Mouse (Mus musculus): ENCODE measurements around the gene Syngr3.

Gene Syngr3

DNA sequence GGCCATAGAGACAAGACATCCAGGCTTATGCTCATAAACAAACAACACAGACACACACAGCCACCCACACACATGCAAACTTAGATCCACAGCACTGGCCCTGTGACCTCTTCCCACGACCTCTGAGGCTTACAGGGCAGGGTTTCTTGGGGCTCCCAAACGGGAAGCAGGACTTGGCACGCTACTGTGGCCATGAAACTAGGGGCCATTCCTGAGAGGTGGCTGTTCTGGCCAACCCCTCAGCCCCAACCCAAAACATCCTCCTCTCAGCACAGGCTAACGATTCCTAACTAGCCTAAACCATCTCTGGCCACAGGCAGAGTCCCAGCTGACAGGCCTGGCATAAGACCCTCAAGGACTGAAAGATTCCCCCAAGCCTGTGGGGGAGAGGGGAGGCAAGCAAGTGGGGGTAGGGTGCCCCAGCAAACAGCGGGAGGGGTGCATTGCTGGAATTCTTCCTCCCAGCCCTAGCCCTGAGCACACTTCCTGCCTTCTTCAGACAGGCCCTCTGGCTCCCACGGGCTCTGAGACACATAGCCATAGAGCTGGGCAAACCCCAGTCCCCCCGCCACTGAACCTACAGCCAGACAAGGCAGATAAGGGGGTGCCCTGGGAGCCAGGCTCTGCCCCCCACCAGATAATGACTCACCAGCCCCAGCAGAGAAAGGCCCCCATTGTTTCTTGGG, 45.6 kb downstream of the Syngr3 start:
- DNase-seq, result peak; percentile 42

DNA sequence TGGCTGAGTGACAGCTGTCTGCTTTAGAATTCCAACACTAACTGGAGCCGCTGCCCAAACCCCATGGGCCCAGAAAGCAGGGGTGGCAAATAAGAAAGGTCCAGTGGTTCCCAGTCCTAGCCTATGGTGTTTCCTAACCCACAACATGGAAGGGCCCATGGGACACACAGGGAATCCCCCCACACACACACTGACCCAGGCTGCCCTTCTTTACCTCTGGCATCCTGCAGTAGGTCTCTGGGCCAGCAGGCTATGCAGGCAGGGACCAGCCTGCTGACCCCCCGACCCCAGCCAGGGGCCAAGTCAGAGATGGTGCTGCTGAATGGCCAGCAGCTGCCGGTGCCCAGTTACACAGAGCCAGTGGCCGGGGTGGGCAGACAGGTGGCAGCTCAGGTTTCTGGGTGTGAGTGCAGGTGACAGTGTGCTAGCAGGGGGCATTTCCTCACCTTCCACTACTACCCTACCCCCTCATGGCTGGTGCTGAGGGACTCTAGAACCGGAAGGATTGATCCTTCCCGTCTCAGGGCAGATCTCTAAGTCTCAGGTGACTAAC, 46.9 kb downstream of the Syngr3 start:
- DNase-seq, result no peak

DNA sequence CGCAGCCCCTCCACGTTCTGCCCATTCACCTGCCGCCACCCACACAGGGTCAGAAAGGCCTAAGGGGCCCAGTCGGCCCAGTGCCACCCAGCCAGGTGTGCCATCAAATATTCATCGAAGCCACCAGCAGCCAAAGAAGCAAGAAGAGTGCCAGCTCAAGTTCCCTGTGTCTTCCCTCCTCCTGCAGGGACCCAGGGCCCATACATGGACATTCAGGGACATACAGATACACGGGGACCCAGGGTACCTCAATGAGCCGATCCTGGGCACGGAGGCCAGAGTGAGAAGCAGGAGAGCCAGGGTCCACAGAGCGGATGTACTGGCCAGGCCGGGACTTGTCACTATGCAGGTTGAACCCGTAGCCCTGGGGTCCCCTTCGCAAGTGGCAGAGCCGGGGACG, 47.8 kb downstream of the Syngr3 start:
- DNase-seq, result no peak

DNA sequence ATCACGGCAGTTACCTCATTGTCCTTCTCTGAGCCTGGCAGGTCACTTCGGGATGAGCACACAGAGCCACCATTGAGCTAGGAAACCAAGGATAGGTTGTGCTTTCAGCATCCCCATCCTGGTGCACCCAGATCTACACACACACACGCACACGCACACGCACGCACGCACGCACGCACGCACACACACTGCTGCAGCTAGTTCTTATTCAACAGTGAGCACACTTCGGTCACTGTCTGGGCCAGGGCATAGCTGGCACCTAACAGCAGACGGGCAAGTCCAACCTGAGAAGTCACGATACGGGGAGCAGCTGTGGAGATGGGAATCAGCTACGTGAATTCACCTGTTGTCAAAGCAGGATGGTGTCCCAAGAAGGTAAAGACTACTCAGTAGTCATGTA, 49.2 kb downstream of the Syngr3 start:
- DNase-seq, result no peak

DNA sequence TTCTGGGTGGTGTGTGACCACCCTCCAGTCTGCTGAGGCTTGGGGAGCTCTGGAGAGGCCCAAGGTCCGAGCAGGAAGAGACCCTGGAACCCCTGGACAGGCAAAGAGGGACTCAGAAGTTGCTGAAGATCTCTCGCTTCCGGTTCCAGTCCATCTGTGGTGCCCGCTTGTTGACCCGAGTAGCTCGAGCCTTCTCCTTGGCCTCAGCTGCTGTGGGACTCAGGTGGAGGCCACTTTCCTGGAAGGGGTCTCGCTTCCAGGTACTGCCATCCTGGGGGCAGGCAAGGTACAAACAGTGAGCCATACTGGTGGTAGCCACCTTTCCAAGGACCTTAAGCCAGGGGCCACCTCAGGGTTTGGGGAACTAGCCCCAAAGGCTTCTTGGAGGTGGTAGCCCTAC, 49.6 kb downstream of the Syngr3 start:
- no peak for DNase-seq

DNA sequence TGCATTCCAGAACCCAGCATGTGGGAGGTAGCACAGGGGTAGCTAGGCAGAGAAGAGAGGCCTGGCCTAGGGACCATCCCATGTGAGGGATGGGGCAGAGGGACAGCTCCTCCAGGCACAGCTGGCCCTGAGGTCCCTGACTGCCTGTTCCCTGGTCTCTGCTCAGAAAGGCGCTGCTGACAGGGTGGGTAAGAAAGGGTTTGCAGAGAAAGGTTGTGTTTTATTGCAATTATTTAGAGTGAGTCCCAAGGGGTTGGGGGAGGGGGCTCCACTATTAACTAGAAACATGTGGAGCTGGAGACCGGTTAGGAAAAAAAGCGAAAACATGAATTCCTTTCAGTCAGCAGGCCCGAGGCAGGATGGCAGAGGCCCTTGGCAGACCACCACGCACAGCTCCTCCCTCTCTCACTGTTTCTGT, 50.2 kb downstream of the Syngr3 start:
- DNase-seq, result no peak

DNA sequence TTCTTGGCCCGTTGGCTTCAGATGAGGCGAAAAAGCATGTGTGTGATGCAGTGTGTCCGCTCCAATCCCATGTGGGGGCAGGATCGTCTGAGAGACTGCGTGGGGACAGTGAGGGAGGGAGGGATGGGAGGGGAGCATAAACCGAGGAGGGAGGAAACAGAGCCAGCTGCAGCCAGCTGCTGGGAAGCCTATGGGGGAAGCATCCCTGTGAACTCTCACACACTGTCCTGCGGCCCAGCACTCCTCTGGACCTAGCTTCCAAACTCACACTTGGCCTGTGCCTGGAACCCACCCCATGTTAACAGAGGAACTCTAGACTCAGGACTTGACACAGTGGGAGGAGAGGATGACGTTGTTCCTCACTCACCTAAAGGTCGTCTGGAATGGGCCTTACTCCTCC, 50.9 kb downstream of the Syngr3 start:
- DNase-seq, result peak; percentile 53

DNA sequence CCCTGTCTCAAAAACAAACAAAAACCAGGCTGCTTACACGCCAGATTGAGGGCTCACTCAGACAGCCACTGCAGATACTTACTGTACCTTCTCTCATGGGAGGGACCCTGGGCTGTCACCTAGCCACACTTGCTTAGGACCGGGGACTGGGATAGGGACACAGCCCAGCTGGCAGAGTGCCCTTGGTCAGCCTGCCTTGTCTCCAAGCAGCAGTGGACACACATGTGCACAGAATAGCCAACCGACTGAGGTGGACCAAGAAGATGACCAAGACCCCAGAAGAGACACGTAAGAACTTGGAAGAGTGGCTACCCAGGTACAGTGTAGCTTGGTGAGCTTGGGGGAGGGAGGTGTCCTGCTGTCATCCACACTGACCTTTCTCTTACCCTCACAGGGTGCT, 51.5 kb downstream of the Syngr3 start:
- no peak for DNase-seq

DNA sequence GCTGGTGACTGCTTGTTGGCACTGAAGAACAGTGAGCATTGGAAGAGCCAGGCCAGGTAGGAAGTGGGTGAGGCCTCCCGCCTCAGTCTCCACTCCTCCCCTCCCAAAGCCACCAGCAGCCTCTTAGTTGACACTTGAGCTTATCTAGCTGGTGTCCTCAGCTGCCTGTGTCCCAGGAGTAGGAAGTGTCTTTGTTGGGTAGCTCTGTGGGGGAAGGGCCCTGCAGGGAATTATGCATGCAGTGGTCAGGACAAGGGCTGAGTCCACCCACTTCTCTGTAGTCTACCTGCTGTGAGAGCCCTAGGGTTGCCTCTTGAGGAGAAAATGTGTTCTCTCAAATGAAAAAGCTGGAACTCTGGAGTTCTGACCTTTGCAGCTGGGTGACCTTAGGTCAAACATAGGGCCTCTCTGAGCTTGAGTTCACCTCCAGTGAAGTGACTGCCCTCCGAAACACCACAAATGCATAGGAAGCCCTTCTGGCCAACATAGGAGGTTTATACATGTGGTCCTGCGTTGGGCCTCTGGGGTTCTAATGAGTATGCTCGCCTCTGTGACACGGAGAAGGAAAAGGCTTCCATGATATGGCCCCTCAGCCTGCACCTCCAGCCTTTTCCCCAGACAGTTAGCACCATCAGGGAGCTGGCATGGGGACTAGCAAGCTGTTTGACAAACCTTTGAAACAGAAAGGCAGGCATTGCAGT, 52.8 kb downstream of the Syngr3 start:
- DNase-seq, result no peak

DNA sequence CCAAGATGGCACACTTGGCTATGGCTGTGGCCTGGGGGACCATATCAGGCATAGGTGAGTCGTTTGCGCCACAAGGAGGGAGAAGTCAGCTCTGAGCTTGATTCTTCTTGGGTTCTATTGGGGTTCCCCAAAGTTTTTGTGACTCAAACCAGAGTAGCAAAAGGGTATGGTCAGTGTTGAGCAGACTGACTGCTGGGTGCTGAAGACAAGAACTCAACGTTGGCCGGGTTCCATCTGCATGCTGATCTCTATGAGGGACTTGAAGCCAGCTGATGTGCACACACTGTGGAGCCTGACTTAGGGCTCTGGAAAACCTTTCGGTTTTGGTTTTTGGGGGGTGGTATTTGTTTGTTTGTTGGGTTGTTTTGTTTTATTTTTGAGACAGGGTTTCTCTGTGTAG, 54.1 kb downstream of the Syngr3 start:
- DNase-seq, result no peak
